Mouse (Mus musculus) brown adipose tissue, adult 24 weeks (tissue): ENCODE measurements around the gene Kcnmb2. TPM values are rescaled to one million over a fixed set of nuclear protein-coding genes. Genes with fewer than 3 reads are reported as not detected.

Source experiments
- H3K27ac ChIP-seq: fragments of 200-500 bp; replicated peaks from 2 replicates; pipeline ENCODE4 v1.5.1; 2012; ENCODE audit warnings: low read depth, mild to moderate bottlenecking, low read length
- H3K4me1 ChIP-seq: fragments of 200-500 bp; 2 replicates; pipeline ENCODE4 v1.6.1; 2012; ENCODE audit warnings: low read length, mixed read lengths; ENCODE audit not compliant: control insufficient read depth, insufficient read depth, insufficient read length
- H3K4me3 ChIP-seq: fragments of 200-500 bp; 2 replicates; pipeline ENCODE4 v1.5.1; 2012; ENCODE audit warnings: low read depth, mild to moderate bottlenecking, low read length, moderate library complexity; ENCODE audit not compliant: insufficient read depth
- polyA plus RNA-seq: library from polyadenylated mRNA; stranded (reverse); fragments of >200 nt; gene quantifications from 2 replicates; pipeline ENCODE4 v1.2.4, GENCODE M21; 2012; ENCODE audit not compliant: missing spikeins, insufficient read depth, insufficient read length

The Kcnmb2 gene
- polyA plus RNA-seq, 1 experiment: not detected

- no peak overlapping the region for H3K4me3 ChIP-seq
- H3K4me1 ChIP-seq: no peaks in the 10 kb centered on the region
- H3K27ac ChIP-seq: no peak overlapping the region
Observed at GRCm38 (mm10) chr3:32147739-32148138, 245.4 kb downstream of the Kcnmb2 start.

- Histone ChIP-seq H3K4me1 (no peaks in the 10 kb centered on the region), H3K4me3 (no peak overlapping the region), H3K27ac (no peak overlapping the region)
Observed at GRCm38 (mm10) chr3:32149851-32150570, 247.7 kb downstream of the Kcnmb2 start.

- H3K27ac ChIP-seq: no peak overlapping the region
- no peak overlapping the region for H3K4me3 ChIP-seq
- no peaks in the 10 kb centered on the region for H3K4me1 ChIP-seq
Observed at GRCm38 (mm10) chr3:32180519-32180918, 278.2 kb downstream of the Kcnmb2 start.

- no peak overlapping the region for H3K4me3 ChIP-seq
- H3K27ac ChIP-seq: no peak overlapping the region
- H3K4me1 ChIP-seq: no peaks in the 10 kb centered on the region
Observed at GRCm38 (mm10) chr3:32185855-32186522, 283.7 kb downstream of the Kcnmb2 start.

GRCm38 (mm10) chr3:32188521-32188920 is 286.2 kb downstream of the Kcnmb2 start:
- Histone ChIP-seq H3K4me1 (no peaks in the 10 kb centered on the region), H3K4me3 (no peak overlapping the region), H3K27ac (no peak overlapping the region)

GRCm38 (mm10) chr3:32188955-32189354 is 286.6 kb downstream of the Kcnmb2 start:
- no peak overlapping the region for H3K4me3 ChIP-seq
- H3K4me1 ChIP-seq: no peaks in the 10 kb centered on the region
- H3K27ac ChIP-seq: no peak overlapping the region

GRCm38 (mm10) chr3:32189956-32190355 is 287.6 kb downstream of the Kcnmb2 start:
- Histone ChIP-seq H3K4me1 (no peaks in the 10 kb centered on the region), H3K4me3 (no peak overlapping the region), H3K27ac (no peak overlapping the region)

- H3K27ac ChIP-seq: no peak overlapping the region
- H3K4me1 ChIP-seq: no peaks in the 10 kb centered on the region
- no peak overlapping the region for H3K4me3 ChIP-seq
Observed at GRCm38 (mm10) chr3:32194014-32194413, 291.7 kb downstream of the Kcnmb2 start.

- Histone ChIP-seq H3K27ac (no peak overlapping the region), H3K4me3 (no peak overlapping the region), H3K4me1 (no peaks in the 10 kb centered on the region)
Observed at GRCm38 (mm10) chr3:32226755-32227154, 324.4 kb downstream of the Kcnmb2 start.

GRCm38 (mm10) chr3:32236766-32237165 is 334.5 kb downstream of the Kcnmb2 start:
- Histone ChIP-seq H3K4me1 (no peaks in the 10 kb centered on the region), H3K27ac (no peak overlapping the region), H3K4me3 (no peak overlapping the region)
